Mouse (Mus musculus): ENCODE data around the gene Enox1.

Enox1 gene

DNA sequence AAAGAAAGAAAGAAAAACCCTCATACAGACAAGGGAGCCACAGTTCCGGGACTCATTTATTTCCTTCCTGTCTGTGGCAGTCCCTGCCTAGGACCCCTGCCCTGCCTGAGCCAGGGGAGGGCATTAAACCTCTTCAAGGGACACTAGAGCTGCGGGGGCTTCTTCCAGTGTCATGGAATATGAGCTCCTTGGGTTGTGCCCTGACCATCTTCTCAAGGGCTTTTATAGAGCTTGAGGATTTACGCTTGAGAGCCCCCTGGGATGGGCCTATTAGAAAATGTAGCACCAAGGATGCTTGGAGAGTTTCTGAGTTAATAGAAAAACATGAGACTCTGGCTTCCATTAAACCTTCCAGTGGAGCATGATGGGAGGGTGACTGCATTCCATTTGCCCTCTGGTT, 39.7 kb downstream of the Enox1 start:
- CTCF ChIA-PET = no interaction called here

- CTCF ChIA-PET = interaction anchor here (0.6 kb wide), 1 partner anchor 452 kb away, joined by 4 read pairs; no protein-coding TSS in a partner anchor
These were observed 40.9 kb downstream of the Enox1 start for GRCm38 (mm10) chr14:77197414-77197915.

DNA sequence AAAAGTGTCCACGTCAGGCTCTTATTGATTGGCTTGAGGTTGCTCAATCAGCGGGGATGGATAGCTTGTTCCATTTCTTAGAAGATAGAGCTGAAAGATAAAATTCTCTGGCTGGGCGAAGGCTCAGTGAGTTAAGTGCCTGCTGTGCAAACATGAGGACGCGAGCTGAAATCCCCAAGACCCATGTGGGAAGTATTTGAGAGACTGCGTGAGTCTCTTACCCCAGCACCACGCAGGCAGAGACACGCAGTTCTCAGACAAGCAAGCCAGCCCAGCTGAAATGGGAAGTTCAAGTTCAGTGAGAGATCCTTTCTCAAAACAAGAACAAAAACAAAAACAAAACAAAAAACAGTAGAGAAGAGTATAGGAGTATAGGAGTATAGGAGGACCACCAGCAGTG, 54.3 kb downstream of the Enox1 start:
- CTCF ChIA-PET = no interaction called here

GRCm38 (mm10) chr14:77213210-77213609, 56.6 kb downstream of the Enox1 start:
- CTCF ChIA-PET = no interaction called here

DNA sequence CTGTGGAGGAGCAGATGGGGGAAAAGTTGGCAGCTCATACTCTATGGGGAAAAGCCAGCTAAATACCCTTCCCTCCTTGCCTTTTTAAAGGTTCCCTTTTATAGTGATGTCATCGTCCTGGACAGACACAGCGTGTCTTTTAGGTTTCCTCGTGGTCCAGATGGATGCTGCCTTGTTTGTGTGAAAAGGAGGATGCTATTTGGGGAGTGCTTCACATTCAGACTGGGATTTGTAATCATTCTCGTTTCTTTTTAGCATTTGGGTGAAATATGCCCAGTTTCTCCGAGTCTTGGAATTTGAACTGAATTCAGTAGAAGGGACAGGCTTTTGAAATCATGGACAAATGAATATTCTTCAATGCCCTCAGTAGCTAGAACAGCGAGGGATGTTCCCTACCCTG, 58.3 kb downstream of the Enox1 start:
- CTCF ChIA-PET = no interaction called here

GRCm38 (mm10) chr14:77225346-77225745, 68.8 kb downstream of the Enox1 start:
- CTCF ChIA-PET = no interaction called here

GRCm38 (mm10) chr14:77238811-77239210, 82.2 kb downstream of the Enox1 start:
- CTCF ChIA-PET = no interaction called here

DNA sequence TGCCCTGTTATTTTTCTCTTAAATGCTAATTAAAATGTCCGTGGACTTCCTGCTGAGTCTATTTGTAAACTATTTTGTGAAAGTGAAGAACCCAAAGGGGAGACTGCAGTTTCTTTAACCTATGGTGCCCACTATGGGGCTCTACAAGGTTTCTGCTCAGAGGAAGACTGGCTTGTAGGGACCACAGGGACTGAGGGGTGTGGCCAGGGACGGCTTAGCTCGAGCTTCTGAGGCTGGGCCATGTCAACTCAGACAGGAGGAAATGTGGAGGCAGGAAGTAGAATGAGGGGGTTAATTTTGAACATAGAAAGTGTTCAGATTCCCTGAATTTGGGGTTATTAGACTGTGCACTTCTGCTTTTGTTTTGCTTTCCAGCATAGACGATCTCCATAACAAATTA, 82.8 kb downstream of the Enox1 start:
- CTCF ChIA-PET = no interaction called here

DNA sequence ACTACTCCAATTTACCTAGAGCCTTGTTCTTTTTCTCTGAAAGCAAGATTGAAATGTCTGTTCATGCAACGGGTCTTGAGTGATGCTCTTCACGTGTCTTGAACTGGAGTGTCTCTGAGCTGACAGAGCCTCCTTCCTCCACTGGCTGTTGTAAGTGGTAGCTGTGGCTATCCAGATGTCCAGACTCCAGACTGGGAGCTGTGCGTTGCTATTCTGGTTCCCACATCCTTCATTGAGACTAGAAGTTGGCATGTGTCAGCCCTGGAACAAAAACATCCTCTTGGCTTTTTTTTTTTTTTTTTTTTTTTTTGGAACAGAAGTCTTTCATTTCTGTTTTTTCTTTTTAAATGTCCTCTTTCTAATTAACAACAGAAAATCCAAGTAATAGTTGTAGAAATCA, 90.4 kb downstream of the Enox1 start:
- CTCF ChIA-PET = no interaction called here

DNA sequence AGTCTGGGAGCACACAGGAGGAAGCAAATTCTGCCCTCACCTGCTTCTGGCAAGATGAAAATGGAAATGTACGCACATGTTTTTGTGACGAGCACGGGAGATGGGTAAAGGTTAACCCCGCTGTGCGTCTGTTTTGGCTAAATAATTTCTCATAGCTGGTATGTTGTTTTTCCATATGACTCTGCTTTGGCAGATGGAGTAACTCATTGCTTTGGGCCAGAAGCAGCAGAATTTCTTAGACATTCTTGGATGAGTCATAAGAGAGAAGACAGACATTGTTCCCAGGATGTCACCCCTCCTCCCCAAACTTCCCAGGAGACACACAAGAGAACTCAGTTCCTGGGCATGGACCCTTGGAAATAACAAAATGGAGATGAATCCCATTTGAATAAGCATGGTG, 91.9 kb downstream of the Enox1 start:
- CTCF ChIA-PET = no interaction called here

- CTCF ChIA-PET = no interaction called here
These were observed 92.4 kb downstream of the Enox1 start for GRCm38 (mm10) chr14:77248946-77249345.

DNA sequence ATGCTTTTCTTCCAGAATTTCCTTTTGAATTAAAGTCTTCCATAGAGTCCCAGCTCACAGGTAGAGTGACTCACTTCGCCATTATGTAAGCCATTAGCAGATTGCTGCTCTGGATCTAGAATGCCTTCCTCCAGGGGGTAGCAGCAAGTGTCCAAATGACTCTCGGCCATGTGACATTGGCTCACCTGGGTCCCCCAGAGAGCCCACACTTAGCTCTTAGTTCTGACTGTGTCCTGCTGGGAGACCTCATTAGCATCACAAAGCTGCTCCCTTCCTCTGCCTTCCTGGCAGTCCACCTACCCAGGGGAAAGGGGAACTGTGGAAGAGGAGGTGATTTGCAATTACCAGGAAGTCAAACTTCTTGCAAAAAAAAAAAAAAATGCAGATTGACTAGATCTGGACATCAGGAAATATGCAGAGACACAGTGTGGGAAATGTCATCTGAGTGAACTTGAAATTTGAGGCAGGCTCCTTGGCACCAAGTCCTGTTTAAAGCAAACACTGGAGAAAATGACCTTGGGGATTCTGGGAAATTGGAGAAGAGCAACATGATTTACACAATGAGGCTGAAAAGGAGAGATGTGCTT, 94.2 kb downstream of the Enox1 start:
- CTCF ChIA-PET = no interaction called here

DNA sequence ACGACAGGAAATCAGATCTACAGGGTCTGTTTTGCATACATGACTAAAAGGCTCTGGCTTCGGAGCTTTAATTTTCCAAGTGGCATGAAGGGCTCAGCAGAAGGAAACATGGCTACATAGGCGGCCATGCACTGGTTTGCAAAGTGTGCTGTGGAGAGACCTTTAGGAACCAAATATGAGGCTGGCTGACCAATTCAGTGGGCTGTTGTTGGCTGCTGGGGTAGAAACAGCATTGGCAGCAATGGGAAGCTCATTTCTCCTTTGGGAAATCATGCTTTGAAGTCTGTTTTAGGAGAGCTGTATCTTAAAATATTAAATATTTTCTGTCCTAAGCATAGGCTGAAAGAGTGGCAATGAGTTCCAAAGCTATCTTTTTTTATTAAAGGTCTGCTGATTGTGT, 98.6 kb downstream of the Enox1 start:
- CTCF ChIA-PET = no interaction called here

- CTCF ChIA-PET = no interaction called here
These were observed 99.1 kb downstream of the Enox1 start for GRCm38 (mm10) chr14:77255711-77256110.

DNA sequence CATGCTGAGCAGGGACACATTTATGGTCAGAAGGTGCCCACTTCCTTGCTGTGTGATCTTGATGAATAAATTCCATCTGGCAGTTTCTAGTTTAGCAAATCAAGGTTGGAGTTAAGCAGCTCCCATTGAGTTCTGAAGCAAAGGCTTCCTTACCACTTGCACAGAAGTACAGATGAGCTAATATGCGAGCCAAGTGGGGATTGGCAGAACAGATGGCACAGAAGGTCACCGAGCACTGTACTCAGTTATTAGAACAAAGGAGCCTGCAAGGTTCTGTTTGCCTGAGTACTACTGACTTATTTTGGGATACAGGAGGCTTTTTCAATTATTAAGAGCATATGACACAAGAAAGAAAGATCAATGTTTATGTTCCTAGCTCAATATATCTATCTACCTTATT, 100.4 kb downstream of the Enox1 start:
- CTCF ChIA-PET = no interaction called here

GRCm38 (mm10) chr14:77257461-77257860, 100.9 kb downstream of the Enox1 start:
- CTCF ChIA-PET = no interaction called here

DNA sequence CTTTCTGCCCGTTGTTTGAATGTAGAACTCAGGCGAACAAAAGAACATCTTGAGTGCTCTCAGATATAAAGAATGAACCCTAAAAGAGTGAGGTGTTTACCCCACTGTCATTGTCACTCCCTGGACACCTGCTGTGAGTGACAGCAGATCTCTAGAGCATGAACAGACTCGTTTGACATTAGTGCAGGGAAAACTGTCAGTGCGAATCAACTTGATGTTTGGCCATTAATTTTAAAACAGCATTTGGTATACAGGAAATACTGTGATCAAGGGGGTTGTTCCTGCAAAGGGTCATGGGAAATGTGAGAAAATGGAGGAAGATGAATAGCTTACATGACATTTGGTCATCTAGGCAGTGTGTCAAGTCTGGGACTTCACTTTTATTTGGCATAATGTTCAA, 101.6 kb downstream of the Enox1 start:
- CTCF ChIA-PET = no interaction called here

GRCm38 (mm10) chr14:77259686-77260085, 103.1 kb downstream of the Enox1 start:
- CTCF ChIA-PET = no interaction called here

GRCm38 (mm10) chr14:77260107-77260506, 103.5 kb downstream of the Enox1 start:
- CTCF ChIA-PET = no interaction called here

DNA sequence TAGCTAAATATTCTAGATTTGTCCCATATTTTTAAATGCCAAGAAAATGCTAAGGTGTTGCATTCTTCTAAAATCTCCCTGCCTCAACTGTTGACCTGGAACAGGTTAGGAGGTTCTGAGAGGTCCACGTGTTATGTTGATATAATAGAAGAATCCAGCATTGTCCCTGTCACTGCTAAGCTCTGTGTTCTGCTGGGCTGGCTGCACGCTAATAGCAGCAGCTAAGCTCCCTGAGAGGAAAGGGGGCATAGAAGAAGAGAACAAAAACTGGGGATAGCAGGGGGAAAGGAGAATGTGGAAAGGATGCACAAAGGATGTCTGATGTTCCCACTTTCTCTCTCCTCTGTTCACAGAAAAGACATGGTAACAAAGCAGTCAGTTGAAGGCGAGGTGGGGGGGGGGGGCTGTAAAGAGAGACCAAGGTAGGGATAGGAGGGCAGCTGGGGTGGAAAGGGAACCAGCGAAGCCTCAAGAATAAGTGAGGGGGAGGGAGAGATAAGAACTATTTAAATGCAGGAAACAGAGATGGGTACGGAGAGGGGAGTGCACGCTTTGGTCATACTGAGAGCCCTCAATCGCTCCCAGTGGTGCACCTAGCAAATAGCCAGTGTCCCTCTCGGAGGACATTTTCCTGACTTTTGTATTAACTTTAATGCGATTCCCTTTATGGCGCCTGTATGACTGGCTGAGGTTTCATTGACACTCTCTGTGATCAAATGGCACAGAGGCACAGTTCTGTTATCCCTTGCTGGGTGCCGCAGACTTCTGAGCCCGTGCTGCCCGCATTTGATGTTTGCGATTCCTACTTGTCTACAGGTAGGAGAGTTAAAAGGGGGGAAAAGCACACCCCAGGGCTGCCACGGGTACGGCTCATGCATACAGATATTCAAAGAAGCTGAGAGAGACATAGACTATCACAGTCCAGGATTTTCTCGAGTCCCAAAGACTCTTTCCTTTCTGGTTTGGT, 110.5 kb downstream of the Enox1 start:
- CTCF ChIA-PET = no interaction called here

DNA sequence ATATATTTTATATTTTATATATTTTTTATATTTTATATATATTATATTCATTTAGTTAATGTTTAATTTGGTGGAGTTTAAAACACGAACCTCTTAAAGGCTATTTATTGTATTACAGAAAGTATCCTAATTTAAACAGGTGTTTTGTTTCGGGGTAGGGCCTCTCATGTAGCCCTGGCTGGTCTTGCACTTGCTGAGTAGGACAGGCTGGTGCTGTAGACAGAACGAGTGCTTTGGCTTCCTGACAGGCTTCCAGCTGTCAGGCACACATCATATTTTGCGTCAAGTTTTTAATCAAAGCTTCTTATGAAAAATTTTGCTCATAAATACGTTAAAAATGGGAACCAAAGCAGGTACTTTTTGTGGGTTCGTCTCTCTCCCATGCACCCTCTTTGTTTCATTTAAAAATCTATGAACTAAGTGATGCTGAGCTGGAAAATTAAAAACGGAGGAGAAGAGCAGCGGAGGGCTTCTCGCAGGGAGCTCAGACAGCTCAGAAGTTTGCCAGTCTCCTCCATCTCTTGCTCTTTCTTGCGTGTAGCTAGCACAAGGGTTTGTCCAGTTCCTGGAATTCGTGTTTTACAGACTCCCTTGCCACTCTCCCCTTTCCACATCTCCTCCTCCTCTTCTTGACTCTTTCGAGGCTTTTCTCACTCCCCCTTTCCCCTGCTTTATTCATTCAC, 115.8 kb downstream of the Enox1 start:
- CTCF ChIA-PET = no interaction called here

DNA sequence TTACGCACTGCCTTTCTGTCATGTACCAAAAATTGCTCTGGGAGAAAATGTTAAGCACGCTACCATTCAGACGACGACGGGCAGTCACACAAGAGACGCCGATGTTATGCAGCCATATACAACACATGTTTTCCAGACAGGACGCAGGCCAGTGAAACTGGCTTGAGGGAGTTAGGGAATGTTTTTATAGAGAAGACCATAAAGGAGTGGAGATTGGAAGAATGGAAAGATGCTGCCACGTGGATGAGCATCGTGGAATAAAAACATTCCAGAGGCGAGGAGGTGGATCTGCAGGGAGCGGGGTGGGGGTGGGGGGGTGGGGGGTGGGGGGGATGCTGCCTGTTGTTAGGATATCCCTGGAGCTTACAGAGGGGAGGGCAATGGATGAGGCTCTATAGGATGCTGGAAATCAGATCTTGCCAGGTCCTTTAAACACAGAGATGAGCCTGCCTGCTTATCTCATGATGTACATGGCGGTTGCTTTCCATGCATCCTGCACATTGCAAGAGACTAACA, 116.4 kb downstream of the Enox1 start:
- CTCF ChIA-PET = no interaction called here

DNA sequence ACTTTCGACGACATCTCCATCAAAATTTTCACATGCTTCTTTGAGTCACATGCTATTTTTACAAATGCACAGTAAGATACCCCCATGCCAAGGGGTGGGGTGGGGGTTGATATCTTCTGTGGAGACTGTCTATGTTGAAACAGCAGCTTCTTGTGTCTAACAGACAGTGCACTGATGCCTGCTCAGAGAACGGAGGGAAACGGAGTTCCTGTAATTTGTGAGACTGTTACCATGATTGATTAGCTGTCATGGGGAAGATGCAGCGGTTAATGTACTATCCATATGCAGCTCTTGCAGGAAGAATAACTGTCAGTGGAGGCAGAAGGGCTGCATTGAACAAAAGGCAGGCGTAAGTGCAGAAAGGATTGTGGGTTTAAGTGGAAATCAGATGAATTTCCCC, 117.2 kb downstream of the Enox1 start:
- CTCF ChIA-PET = no interaction called here
